Mouse (Mus musculus) hindbrain, postnatal 0 days (tissue): Measurements from ENCODE around the gene Ubqln4. TPM values are rescaled to one million over a fixed set of nuclear protein-coding genes. Genes with fewer than 3 reads are reported as not detected.

Source experiments
- ATAC-seq: fragments of 200-750 bp; cut with Nextera tagmentation; 2 replicates; pipeline ENCODE4 v1.8.0; 2017; ENCODE audit warnings: mild to moderate bottlenecking, moderate TSS enrichment, moderate library complexity
- DNase-seq: peaks from one replicate; pipeline ENCODE4 v3.0.0-alpha.2; 2015; ENCODE audit warnings: low spot score
- H3K27ac ChIP-seq: fragments of 300-500 bp; sonication (generic); 2 replicates; pipeline ENCODE4 v1.5.1; 2014; ENCODE audit warnings: mild to moderate bottlenecking
- H3K27me3 ChIP-seq: fragments of 300-500 bp; sonication (generic); 2 replicates; pipeline ENCODE4 v1.6.1; 2014; ENCODE audit warnings: low read length, mixed read lengths; ENCODE audit not compliant: insufficient read depth
- H3K36me3 ChIP-seq: fragments of 300-500 bp; sonication (generic); 2 replicates; pipeline ENCODE4 v1.6.1; 2014; ENCODE audit warnings: low read length, mixed read lengths; ENCODE audit not compliant: insufficient read depth
- H3K4me1 ChIP-seq: fragments of 300-500 bp; sonication (generic); 2 replicates; pipeline ENCODE4 v1.6.1; 2014; ENCODE audit warnings: antibody characterized with exemption, low read length, mixed read lengths; ENCODE audit not compliant: insufficient read depth
- H3K4me2 ChIP-seq: fragments of 300-500 bp; sonication (generic); 2 replicates; pipeline ENCODE4 v1.6.1; 2014; ENCODE audit warnings: low read depth, mild to moderate bottlenecking, low read length, moderate library complexity, mixed read lengths
- H3K4me3 ChIP-seq: fragments of 300-500 bp; sonication (generic); 2 replicates; pipeline ENCODE4 v1.5.1; 2014; ENCODE audit warnings: low read length
- H3K9ac ChIP-seq: fragments of 300-500 bp; sonication (generic); replicated peaks from 2 replicates; pipeline ENCODE4 v1.6.1; 2014; ENCODE audit warnings: mild to moderate bottlenecking, low read length, moderate library complexity, mixed read lengths
- H3K9me3 ChIP-seq: fragments of 300-500 bp; sonication (generic); 2 replicates; pipeline ENCODE4 v1.6.1; 2016; ENCODE audit warnings: low read length, mixed read lengths
- CTCF ChIP-seq: IDR thresholded peaks from 2 replicates; pipeline ENCODE4 v1.5.1; 2016; ENCODE audit warnings: antibody characterized with exemption, control low read depth, low read depth
- WGBS: fragments of 180-500 bp; shearing (Covaris S2); extraction: QIAGEN DNeasy Blood & Tissue Kit; methylation state at CpG from one replicate; pipeline ENCODE4 v1.1.7; 2014; 5-methylcytosine and 5-hydroxymethylcytosine counted together
- polyA plus RNA-seq: library from polyadenylated mRNA; unstranded; fragments of >200 nt; fragmentation: Nextera tagmentation; extraction: Ambion mirVana; gene quantifications from 2 replicates; pipeline ENCODE4 v1.2.1, GENCODE M21; 2015
- total RNA-seq: library from RNA; depleted of rRNA; stranded (reverse); fragments of >200 nt; gene quantifications from 2 replicates; pipeline ENCODE4 v1.2.3, GENCODE M21; 2014

Ubqln4 gene
- total and polyA plus RNA-seq, 2 experiments from 2014 or later: 29.8 to 131 TPM

DNA sequence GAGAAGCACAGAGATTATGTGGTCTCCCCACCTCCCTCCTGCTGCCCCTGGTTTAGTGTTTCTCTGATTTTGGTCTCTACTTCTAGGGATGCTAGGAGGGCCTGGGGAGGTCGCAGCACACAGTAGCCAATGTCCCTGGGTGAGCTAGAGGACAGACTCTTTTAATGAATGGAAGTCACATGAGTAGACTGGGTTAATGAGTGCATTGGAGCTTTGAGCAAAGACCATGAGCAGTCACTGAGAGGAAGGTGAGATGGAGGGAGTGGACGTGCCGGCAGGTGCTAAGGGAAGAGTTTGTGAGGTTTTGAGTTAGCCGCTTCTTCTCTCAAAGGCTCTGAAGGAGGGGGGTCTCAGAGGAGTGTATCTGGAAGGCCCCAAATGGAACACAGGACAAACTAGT lies 18.0 kb upstream of the Ubqln4 start:
- WGBS: 43% methylated on average over 4 of the region's 4 CpGs
- TF ChIP-seq CTCF: no peak
- H3K4me3 ChIP-seq: peak overlapping the region; percentile 66
- H3K27me3 ChIP-seq: no peaks in the 10 kb centered on the region
- no peaks in the 10 kb centered on the region for H3K9me3 ChIP-seq
- H3K4me2 ChIP-seq: peak overlapping the region; percentile 87
- H3K36me3 ChIP-seq: peaks cover 24% of the 10 kb centered on the region
- DNase-seq: no peak
- peak overlapping the region; percentile 36; the same call in 1 of the 2 replicates for H3K27ac ChIP-seq
- peaks cover 33% of the 10 kb centered on the region for H3K4me1 ChIP-seq
- H3K9ac ChIP-seq: peak overlapping the region; percentile 49
- ATAC-seq: no peak

DNA sequence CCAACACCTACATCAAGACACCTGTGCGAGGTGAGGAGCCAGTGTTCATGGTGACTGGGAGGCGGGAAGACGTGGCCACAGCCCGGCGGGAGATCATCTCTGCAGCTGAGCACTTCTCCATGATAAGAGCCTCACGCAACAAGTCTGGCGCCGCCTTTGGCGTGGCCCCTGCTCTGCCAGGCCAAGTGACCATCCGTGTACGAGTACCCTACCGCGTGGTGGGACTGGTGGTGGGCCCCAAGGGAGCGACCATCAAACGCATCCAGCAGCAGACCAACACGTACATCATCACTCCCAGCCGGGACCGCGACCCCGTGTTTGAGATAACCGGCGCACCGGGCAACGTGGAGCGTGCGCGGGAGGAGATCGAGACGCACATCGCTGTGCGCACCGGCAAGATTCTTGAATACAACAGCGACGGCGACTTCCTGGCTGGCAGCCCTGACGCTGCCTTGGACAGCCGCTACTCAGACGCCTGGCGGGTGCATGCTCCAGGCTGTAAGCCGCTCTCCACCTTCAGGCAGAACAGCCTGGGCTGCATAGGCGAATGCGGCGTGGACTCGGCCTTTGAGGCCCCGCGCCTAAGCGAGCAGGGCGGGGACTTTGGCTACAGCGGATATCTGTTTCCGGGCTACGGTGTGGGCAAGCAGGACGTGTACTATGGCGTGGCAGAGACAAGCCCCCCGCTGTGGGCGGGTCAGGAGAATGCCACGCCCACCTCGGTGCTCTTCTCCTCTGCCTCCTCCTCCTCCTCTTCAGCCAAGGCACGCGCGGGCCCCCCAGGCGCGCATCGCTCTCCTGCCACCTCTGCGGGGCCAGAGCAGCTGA lies 17.2 kb upstream of the Ubqln4 start:
- no peaks in the 10 kb centered on the region for H3K27me3 ChIP-seq
- H3K36me3 ChIP-seq: peaks cover 24% of the 10 kb centered on the region
- no peak for ATAC-seq
- no peak for TF ChIP-seq CTCF
- peaks cover 30% of the 10 kb centered on the region for H3K4me1 ChIP-seq
- peak overlapping the region; percentile 62 for H3K27ac ChIP-seq
- H3K9me3 ChIP-seq: no peaks in the 10 kb centered on the region
- peak overlapping the region; percentile 49 for H3K9ac ChIP-seq
- peak overlapping the region; percentile 87 for H3K4me2 ChIP-seq
- peak; percentile 71 for DNase-seq
- 6% methylated on average over 64 of the region's 64 CpGs for WGBS
- peak overlapping the region; percentile 66 for H3K4me3 ChIP-seq

DNA sequence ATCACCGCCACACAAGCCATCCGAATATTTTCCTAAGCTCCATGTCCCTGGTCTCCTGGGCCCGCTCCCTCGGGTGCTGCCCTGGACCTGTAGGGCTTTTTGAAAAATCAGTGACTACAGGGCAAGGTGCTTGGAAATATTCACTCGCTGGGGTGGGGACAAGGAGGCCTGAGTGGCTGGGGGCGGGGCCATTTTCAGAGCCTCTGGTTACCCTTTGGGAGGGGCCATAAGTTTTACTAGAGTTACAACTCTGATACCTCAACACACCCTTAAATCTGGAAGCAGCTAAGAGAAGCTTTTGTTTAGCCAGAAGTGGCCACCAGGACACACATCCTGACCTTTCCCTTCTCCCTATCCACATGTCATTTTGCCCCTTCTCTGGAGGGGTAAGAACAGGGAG lies 16.4 kb upstream of the Ubqln4 start:
- WGBS: 64% methylated on average over 6 of the region's 6 CpGs
- Histone ChIP-seq H3K27ac (peak overlapping the region; percentile 62), H3K9ac (0 out of 2 replicates have a peak overlapping the region, but pooled peaks have one; percentile 49), H3K4me3 (peak overlapping the region; percentile 66), H3K27me3 (no peaks in the 10 kb centered on the region), H3K4me2 (peak overlapping the region; percentile 87), H3K36me3 (peaks cover 24% of the 10 kb centered on the region), H3K9me3 (no peaks in the 10 kb centered on the region), H3K4me1 (peaks cover 36% of the 10 kb centered on the region)
- ATAC-seq (no peak), DNase-seq (no peak)
- TF ChIP-seq CTCF: no peak

DNA sequence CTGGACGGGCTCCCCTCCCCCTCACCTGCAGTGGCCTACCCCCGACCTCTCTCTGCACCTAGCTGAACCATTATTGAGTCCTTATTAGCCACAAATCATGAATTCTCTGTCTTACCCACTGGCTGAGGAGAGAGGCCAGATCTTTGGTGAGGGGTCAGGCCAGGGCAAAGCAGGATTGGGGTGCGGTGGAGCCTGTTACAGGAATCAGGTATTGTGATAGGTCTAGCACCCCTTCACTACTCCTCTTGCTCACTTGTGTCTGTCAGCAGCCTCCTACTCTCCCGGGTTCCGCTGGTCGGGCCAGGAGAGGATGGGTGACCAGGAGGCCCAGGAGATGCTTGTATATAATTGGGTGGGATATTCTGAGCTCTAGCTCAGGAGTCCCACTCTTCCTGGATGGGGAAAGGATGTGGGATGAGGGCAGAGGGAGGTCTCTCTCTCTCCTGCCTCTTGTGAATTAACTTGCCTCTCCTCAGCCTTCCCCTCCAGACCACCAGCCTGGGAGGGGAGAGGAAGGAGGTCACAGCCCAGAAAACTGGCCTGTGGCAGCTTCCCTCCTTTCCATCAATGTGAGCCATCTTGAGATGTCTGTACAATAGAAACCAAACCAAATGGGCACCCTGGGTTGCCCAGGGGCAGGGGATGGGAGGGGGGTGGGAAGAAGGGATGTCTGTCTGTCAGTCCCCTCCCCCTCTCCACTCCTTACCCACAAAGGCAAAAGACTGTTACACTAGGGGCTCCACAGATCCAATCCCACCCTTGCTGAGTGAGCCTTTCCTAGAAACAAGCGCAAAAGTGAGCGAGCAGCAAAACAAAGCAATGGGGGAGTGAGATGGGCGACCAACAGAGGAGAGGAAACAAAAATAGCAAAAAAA lies 15.1 kb upstream of the Ubqln4 start:
- 25% methylated on average over 9 of the region's 9 CpGs for WGBS
- Histone ChIP-seq H3K4me2 (no peak overlapping the region), H3K27ac (peak overlapping the region; percentile 34; the same call in 1 of the 2 replicates), H3K36me3 (peaks cover 24% of the 10 kb centered on the region), H3K9me3 (no peaks in the 10 kb centered on the region), H3K4me3 (no peak overlapping the region), H3K4me1 (peaks cover 36% of the 10 kb centered on the region), H3K9ac (no peak overlapping the region), H3K27me3 (no peaks in the 10 kb centered on the region)
- DNase-seq (no peak), ATAC-seq (no peak)
- no peak for TF ChIP-seq CTCF

DNA sequence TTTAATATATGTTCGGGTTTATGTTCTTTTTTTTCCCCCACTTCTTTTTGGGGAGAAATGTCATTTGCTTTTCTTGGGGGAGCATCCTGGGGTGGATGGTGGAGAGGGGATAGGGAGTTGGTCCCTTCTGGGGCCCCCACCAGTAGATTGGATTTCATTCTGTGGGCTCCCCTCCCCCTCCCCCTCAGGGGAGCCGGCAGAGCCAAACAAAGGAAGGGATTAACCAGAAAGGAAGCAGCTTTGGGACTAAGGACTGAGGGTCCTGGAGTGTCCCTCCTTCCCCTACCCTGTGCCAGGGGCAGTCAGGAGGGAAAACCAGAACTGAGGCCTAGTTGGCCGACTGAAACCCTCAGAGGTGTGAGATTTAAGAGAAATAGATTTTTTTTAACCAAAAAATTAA lies 14.2 kb upstream of the Ubqln4 start:
- Histone ChIP-seq H3K9me3 (no peaks in the 10 kb centered on the region), H3K9ac (no peak overlapping the region), H3K4me2 (no peak overlapping the region), H3K27ac (peak overlapping the region; percentile 68; the same call in 1 of the 2 replicates), H3K27me3 (no peaks in the 10 kb centered on the region), H3K4me1 (peaks cover 33% of the 10 kb centered on the region), H3K36me3 (peaks cover 24% of the 10 kb centered on the region), H3K4me3 (no peak overlapping the region)
- no peak for TF ChIP-seq CTCF
- peak; percentile 46 for DNase-seq
- 9% methylated on average over 3 of the region's 3 CpGs for WGBS
- no peak for ATAC-seq

DNA sequence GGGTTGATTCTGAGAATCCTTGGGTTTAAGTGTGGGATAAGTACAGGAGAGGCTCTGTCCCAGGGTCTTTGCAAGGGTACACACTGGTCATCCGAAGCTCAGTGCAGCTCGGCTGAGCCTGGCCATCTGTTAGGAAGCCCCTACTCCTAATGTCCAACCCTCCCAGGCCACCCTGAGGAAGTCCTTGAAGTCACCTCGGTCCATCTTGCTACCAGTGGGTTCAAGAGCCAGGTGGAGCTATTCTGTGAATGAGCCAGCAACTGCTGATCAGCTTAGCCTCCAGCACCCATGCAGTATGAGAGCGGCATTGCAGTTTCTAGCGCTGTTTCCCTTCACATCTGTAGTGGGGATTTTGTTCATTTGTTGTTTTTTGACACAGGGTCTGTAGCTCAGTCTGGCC lies 13.5 kb upstream of the Ubqln4 start:
- Histone ChIP-seq H3K4me1 (peaks cover 26% of the 10 kb centered on the region), H3K27ac (peak overlapping the region; percentile 68), H3K4me2 (no peak overlapping the region), H3K9ac (0 out of 2 replicates have a peak overlapping the region, but pooled peaks have one; percentile 28), H3K36me3 (peaks cover 24% of the 10 kb centered on the region), H3K4me3 (no peak overlapping the region), H3K9me3 (no peaks in the 10 kb centered on the region), H3K27me3 (no peaks in the 10 kb centered on the region)
- ATAC-seq: no peak
- 60% methylated on average over 5 of the region's 5 CpGs for WGBS
- DNase-seq: peak; percentile 53
- peak; percentile 38 for TF ChIP-seq CTCF
